Mouse (Mus musculus): Measurements from ENCODE around the gene Plac8.

DNA sequence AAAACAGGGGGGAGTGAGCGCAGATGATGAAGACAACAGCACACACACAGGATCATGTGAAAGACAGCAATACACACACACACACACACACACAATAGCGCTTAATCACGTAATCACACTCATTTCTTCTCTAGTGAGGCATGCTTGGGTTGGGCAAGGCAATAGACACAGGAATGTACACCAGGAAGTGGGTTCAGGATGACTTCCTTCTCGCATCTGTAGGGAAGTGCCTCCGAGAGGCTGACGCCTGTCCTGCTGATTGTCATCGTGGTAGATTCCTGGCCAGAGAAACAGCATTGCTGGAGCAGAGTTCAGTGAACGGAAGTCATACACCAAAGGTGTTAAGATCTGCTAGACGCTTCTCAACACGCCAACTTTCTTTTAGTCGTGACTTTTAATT is 62.8 kb downstream of the Plac8 start:
- TF ChIP-seq CTCF (IDR thresholded peaks at IDR 0.05; ENCODE audit: low read depth) = no peak
- TF ChIP-seq EP300 (IDR thresholded peaks at IDR 0.05; ENCODE audit: low read depth) = no peak

Data from heart, postnatal 0 days (tissue).